Mouse (Mus musculus) CD4-positive, CD25-positive, alpha-beta regulatory T cell (primary cell): Measurements from ENCODE around the gene Inava. TPM values are rescaled to one million over a fixed set of nuclear protein-coding genes. Genes with fewer than 3 reads are reported as not detected.

ENCODE experiments used
- polyA plus RNA-seq: library from polyadenylated mRNA; unstranded; fragments of 100-300 nt; shearing (Covaris generic); gene quantifications from one replicate; pipeline ENCODE4 v1.2.1, GENCODE M21; 2017

Inava gene
- polyA plus RNA-seq, result not detected

DNA sequence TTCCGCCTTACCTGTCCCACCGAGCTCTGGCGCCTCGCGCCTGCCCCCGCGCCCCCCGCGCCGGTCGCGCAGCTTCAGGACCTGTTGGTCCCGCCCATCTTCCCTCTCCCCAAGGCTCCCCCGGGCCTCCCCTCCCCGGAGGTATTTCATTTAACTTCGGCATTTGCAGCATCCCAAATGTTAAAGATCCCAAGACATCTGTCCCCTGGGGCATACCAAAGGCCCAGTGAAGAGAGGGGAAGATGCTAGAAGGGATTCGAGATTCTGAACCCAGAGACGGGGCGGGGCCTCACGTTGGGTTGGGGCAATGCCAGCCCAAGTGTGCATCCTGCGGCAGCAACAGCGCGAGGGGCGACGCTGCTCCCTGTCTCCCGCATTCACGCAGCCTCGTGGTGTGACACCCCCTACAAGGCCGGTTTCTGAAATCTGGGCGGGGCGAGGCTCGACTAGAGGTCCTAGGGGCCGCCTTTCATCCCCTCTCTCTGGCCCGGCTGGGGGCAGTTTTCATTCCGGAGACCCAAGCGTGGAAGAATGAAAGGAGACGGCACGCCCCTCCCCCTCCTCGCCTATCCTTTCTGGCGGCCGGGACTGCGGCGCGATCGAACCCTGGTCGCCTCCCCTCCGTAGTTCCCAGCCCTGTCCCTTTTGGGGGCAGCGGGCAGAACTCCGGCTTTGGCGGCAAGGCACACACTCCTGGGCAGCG, at the start of gene Inava:
TSS of gene Inava (minus strand) at position 373 of the 703 bp plus-strand sequence.

DNA sequence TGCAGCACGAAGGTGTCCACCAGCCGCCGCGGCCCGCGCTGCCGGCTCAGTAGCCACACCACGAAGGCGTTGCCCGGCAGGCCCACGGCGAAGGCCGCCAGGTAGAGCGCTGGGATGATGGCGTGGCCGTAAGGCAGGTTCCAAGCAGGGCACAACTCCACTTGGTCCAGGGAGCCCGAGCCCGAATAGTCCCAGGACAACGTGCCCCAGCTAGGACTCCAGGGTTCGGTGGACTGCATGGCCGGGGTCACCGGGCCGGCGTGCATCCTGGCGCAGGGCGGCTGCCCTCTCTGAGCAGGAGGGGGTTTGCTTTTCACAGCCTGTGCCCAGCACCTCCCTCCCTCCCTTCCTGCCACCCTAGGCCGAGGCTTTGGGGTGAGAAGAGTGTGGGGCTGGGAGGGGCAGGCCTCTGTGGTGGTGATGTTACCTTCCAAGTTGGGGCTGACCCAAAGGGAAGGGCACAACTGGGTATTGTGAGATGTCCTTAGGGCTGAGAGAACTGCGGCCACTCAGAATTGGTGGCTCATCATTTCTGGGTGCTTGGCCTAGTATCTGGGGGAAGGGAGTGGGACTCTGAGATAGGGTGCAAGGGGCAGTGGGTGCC, 26.7 kb upstream of the Inava start, which contains the start of gene Gpr25:
TSS of gene Gpr25 (minus strand) at position 239 of the 604 bp plus-strand sequence.

DNA sequence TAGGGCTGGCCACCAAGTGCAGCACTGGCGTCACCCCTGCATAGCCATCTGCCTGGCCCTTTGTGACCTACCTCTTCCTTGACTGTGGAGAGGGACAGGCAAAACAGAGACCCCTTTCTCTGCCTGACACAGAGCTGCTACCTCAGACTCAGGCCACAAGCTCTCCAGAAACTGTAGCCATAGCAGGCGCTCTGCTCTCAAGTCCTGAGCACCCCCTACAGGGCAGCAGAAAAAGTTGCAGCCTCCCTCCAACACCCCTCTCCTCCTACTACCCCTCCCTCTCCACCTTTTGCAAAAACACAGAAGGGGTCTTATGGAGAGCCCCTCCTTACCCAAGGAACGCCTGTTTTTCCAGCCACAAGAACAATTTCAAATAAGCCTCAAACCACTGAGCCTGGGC, 21.3 kb downstream of the Inava start, which contains the start of gene Mroh3:
TSS of gene Mroh3 (minus strand) at position 26 of the 400 bp plus-strand sequence.

Other genes with a start within 250 kb of the Inava start
- gene Igfn1, start 227.9 kb downstream of the Inava start, polyA plus RNA-seq, result not detected
- 45.7 TPM for gene Tmem9, start 226.1 kb downstream of the Inava start, polyA plus RNA-seq
- not detected for gene Ascl5, start 183.5 kb downstream of the Inava start, polyA plus RNA-seq
- gene Cacna1s, start 181.5 kb downstream of the Inava start, polyA plus RNA-seq, result 1.7 TPM
- gene Kif21b, start 102.9 kb downstream of the Inava start, polyA plus RNA-seq, result 62.5 TPM
- gene Mroh3, start 21.4 kb downstream of the Inava start, polyA plus RNA-seq, result not detected
- 0.18 TPM for gene Gpr25, start 26.6 kb upstream of the Inava start, polyA plus RNA-seq
- gene Camsap2, start 111.8 kb upstream of the Inava start, polyA plus RNA-seq, result 12.5 TPM
- gene Ddx59, start 181.0 kb upstream of the Inava start, polyA plus RNA-seq, result 18.5 TPM
- gene Kif14, start 232.1 kb upstream of the Inava start, polyA plus RNA-seq, result 0.32 TPM